Mouse (Mus musculus) liver, adult 2 months (tissue): Measurements from ENCODE around the gene 1700013G24Rik. TPM values are rescaled to one million over a fixed set of nuclear protein-coding genes. Genes with fewer than 3 reads are reported as not detected.

Experiments
- DNase-seq: peaks from one replicate; pipeline ENCODE4 v3.0.0-alpha.2; 2011; ENCODE audit warnings: low read depth, low spot score; ENCODE audit errors: extremely low read depth
- H3K27ac ChIP-seq: fragments of 200-500 bp; replicated peaks from 2 replicates; pipeline ENCODE4 v1.5.1; 2012; ENCODE audit warnings: low read depth, mild to moderate bottlenecking, control low read depth, inconsistent platforms, low read length; ENCODE audit not compliant: insufficient read depth
- H3K27me3 ChIP-seq: fragments of 200-500 bp; 2 replicates; pipeline ENCODE4 v1.6.1; 2012; ENCODE audit warnings: mild to moderate bottlenecking, moderate library complexity, low read length, inconsistent platforms; ENCODE audit not compliant: control insufficient read depth, insufficient read depth
- H3K36me3 ChIP-seq: fragments of 200-500 bp; 2 replicates; pipeline ENCODE4 v1.6.1; 2012; ENCODE audit warnings: low read length, inconsistent platforms; ENCODE audit not compliant: control insufficient read depth, insufficient read depth
- H3K4me1 ChIP-seq: fragments of 200-500 bp; 2 replicates; pipeline ENCODE4 v1.6.1; 2011; ENCODE audit warnings: low read length; ENCODE audit not compliant: control insufficient read depth, insufficient read depth
- H3K4me3 ChIP-seq: fragments of 200-500 bp; 2 replicates; pipeline ENCODE4 v1.5.1; 2011; ENCODE audit warnings: low read depth, mild to moderate bottlenecking, control low read depth, low read length, moderate library complexity; ENCODE audit not compliant: insufficient read depth
- H3K79me2 ChIP-seq: fragments of 200-500 bp; 2 replicates; pipeline ENCODE4 v1.6.1; 2012; ENCODE audit warnings: inconsistent platforms, mild to moderate bottlenecking, low read length, moderate library complexity; ENCODE audit not compliant: control insufficient read depth, insufficient read depth
- H3K9ac ChIP-seq: fragments of 200-500 bp; 2 replicates; pipeline ENCODE4 v1.6.1; 2012; ENCODE audit warnings: low read depth, mild to moderate bottlenecking, control low read depth, inconsistent platforms, low read length
- CTCF ChIP-seq: fragments of 200-500 bp; IDR thresholded peaks from 2 replicates; pipeline ENCODE4 v1.5.1; 2011; ENCODE audit warnings: low read depth, low read length, control low read depth
- POLR2A ChIP-seq: fragments of 200-500 bp; IDR thresholded peaks from 2 replicates; pipeline ENCODE4 v1.6.1; 2011; ENCODE audit warnings: low read length, control low read depth; ENCODE audit not compliant: insufficient read depth; ENCODE audit errors: extremely low read depth
- WGBS: fragments of 180-500 bp; shearing (Covaris S2); methylation state at CpG from one replicate; pipeline ENCODE4 v1.1.7; 2018; 5-methylcytosine and 5-hydroxymethylcytosine counted together
- polyA plus RNA-seq: library from polyadenylated mRNA; depleted of rRNA; stranded (reverse); fragments of >200 nt; gene quantifications from 2 replicates; pipeline ENCODE4 v1.2.3, GENCODE M21; 2012
- total RNA-seq: library from RNA; depleted of rRNA; stranded (reverse); fragments of >200 nt; gene quantifications from 2 replicates; pipeline ENCODE4 v1.2.3, GENCODE M21; 2014

The 1700013G24Rik gene
- total and polyA plus RNA-seq, 2 experiments: not detected

DNA sequence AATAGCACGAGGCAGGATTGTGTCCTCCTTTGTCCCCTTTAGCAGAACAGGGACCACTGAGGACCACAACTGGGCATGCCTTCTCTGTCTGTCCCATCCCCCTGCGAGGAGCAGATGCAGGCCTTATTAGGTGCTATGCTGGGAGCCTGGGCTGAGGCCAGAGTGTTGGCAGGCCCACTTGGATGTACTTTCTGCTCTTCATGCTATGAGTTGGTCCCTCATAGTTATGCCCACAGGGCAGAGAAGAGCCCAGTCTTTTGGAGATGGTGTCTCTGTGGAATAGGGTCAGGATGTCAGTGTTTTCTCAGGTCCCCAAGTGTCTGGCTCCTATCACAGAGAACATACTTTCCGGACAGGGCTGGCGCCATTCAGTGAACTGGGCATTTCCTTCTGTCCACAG lies 13.9 kb downstream of the 1700013G24Rik start:
- H3K4me3 ChIP-seq: no peak overlapping the region
- WGBS: 86% methylated on average over 4 of the region's 4 CpGs
- H3K36me3 ChIP-seq: no peaks in the 10 kb centered on the region
- H3K27me3 ChIP-seq: no peaks in the 10 kb centered on the region
- H3K4me1 ChIP-seq: 0 out of 2 replicates have a peak, but pooled peaks cover 3% of the 10 kb centered on the region
- no peak for TF ChIP-seq CTCF
- no peak for TF ChIP-seq POLR2A
- DNase-seq: no peak
- no peak overlapping the region for H3K27ac ChIP-seq
- no peak overlapping the region for H3K9ac ChIP-seq
- no peaks in the 10 kb centered on the region for H3K79me2 ChIP-seq

DNA sequence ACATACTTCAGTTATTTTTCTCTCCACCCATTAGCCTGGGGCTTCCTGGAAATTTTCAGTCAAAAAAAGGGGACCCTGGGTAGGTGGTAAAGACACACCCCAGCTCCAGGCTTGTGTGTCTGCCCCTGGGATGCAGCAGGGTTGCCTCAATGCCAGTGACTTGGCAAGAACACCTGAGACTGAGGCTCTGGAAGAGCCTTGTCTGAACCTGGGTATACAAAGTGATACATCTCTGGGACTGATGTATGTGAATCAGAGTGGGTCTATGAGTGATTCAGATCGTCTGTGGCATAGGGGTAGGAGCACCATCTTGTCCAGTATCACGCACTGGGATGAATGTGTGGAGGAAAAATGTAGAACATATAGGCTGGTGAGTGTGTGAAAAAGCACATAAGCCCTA lies 14.4 kb downstream of the 1700013G24Rik start:
- no peak overlapping the region for H3K9ac ChIP-seq
- WGBS: 92% methylated on average over 2 of the region's 2 CpGs
- no peak for DNase-seq

DNA sequence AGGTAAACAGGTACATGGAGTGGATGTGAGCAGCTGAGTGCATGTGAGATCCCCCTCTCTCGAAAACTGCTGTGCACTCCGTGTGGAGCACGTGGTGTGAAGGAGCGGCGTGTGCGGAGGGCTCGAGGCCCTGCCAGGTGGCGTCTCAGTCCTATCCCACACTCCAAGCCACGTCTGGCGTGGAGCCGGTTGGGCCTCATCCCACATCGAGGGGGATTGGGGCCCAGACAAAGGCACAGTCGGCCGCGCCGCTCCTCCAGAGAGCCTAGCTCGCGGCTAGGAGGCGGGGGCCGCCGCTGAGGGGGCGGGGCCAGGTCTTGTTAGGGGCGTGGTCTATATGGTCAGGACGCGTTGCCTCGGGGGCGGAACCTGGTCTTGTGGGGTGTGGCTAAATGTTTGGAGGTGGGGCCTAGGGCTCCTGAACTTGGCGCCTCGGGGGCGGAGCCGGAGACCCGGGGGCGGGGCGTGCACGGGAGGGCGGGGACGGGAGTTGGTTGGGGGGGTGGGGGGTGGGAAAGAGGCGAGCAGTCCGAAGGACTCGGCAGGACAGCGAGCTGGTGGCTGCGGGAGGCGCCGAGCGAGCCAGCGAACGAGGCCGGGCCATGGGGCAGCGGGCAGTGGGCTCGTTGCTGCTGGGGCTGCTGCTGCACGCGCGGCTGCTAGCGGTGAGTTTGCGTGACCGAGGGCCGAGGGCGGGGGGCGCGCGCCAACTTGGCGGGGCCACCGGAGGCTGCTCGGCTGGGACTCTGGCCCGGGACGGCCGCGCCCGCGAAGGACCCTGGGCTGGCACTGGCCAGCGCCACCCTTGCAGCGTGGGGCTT lies 15.4 kb downstream of the 1700013G24Rik start, which contains the start of gene Hspg2:
Gene Hspg2 (plus strand): TSS at position 510 of the 821 bp plus-strand sequence.
- peak; percentile 68 for DNase-seq
- H3K36me3 ChIP-seq: no peaks in the 10 kb centered on the region
- H3K27me3 ChIP-seq: no peaks in the 10 kb centered on the region
- H3K4me3 ChIP-seq: peak within 1 kb of the TSS; percentile 79
- TF ChIP-seq POLR2A (peak; percentile 55; the same call in 1 of the 2 replicates), CTCF (no peak)
- peak within 1 kb of the TSS; percentile 92 for H3K9ac ChIP-seq
- 2% methylated on average over 67 of the region's 72 CpGs for WGBS
- 0 out of 2 replicates have a peak within 1 kb of the TSS, but pooled peaks have one; percentile 1 for H3K27ac ChIP-seq
- peaks cover 4% of the 10 kb centered on the region; the same call in 1 of the 2 replicates for H3K79me2 ChIP-seq
- H3K4me1 ChIP-seq: 0 out of 2 replicates have a peak, but pooled peaks cover 3% of the 10 kb centered on the region

More for the DNA sequence above, 14.4 kb downstream of the 1700013G24Rik start:
- H3K79me2 ChIP-seq: no peaks in the 10 kb centered on the region; the same call in 1 of the 2 replicates
- H3K36me3 ChIP-seq: no peaks in the 10 kb centered on the region
- no peak overlapping the region for H3K27ac ChIP-seq
- H3K4me3 ChIP-seq: no peak overlapping the region
- H3K4me1 ChIP-seq: 0 out of 2 replicates have a peak, but pooled peaks cover 3% of the 10 kb centered on the region
- TF ChIP-seq POLR2A (no peak), CTCF (no peak)
- H3K27me3 ChIP-seq: no peaks in the 10 kb centered on the region

DNA sequence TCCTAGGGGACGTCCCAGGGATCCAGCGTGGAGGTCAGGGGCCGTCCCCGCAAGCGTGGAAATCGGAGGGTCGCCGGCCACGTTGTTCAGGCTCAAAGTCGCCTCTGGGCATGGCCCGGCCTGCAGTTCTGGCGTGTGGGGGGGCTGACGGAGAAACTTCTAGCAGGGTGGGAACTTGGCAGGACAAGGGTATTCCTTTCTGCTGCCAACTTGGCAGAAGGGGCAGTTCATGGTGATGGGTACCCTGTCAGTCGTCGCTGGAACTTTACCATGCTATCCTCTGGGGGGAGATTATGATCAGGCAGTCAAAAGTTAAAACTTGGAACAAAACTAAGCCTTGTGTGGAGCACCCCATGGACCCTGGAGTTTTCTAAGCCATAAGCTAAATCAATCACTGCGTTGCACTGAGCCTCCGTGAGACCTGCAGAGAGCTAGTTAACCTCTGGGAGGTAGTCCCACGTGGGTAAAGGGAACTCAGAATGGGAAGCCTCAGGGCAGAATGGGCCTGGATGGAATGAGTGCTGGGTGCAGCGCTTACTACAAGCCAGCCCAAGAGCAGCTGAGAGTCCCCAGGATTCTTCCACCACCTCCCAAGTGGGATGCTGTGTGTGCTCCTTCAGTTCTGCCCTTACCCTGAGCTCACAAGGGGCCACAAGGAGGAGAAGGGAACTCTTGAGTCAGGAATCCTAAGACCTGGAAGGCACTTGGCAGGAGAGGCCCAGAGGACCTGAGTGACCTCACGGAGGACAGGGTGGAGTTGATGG lies 16.2 kb downstream of the 1700013G24Rik start:
- peak overlapping the region; percentile 79 for H3K4me3 ChIP-seq
- H3K36me3 ChIP-seq: no peaks in the 10 kb centered on the region
- H3K27ac ChIP-seq: 0 out of 2 replicates have a peak overlapping the region, but pooled peaks have one; percentile 1
- no peaks in the 10 kb centered on the region for H3K27me3 ChIP-seq
- H3K9ac ChIP-seq: peak overlapping the region; percentile 92
- 8% methylated on average over 20 of the region's 20 CpGs for WGBS
- TF ChIP-seq CTCF: no peak
- no peak for TF ChIP-seq POLR2A
- DNase-seq: no peak
- H3K4me1 ChIP-seq: 0 out of 2 replicates have a peak, but pooled peaks cover 3% of the 10 kb centered on the region
- H3K79me2 ChIP-seq: peaks cover 4% of the 10 kb centered on the region; the same call in 1 of the 2 replicates

DNA sequence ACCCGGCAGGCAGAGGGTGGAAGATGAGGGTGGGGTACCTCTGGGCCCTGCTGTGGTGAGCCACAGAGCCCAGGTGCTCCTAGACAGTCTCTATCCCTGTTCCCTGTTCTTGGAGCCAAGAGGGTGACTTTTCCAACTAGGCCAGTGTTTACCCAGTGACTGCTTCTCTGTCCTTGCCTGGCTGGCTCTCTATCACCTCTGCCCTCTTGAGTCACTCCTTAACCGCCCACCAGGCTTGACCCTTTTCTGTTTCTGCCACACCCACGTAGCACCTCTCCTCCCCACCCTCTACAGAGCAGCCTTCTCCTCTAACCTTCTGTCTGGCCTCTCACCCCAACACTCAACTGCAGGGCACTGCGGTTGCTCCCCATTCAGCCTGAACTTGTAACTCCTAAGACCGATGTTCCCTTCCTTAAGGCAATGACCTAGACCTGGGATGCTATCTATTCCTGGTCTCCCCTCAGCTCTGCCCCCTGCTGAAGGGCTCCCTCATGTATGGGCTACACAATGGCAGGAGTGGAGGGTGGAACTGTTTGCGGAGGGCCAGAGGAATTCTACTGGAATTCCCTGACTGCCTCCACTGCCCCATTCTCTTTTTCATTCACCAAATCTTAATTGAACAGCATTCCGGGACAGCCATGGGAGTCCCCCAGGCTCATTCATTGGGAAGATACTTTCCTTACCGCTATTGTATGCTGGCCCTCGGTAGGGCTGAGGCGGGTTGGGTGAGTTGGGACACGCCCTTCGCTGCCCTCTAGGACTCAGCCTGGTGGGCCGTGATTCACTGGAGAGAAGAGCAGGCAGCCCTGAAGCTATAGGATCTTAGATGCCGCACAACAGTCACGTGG lies 17.0 kb downstream of the 1700013G24Rik start:
- WGBS: 67% methylated on average over 15 of the region's 15 CpGs
- 0 out of 2 replicates have a peak, but pooled peaks cover 3% of the 10 kb centered on the region for H3K4me1 ChIP-seq
- peak overlapping the region; percentile 40 for H3K9ac ChIP-seq
- TF ChIP-seq POLR2A (no peak), CTCF (no peak)
- no peak for DNase-seq
- H3K79me2 ChIP-seq: peaks cover 4% of the 10 kb centered on the region; the same call in 1 of the 2 replicates
- peak overlapping the region; percentile 55 for H3K27ac ChIP-seq
- peak overlapping the region; percentile 79 for H3K4me3 ChIP-seq
- no peaks in the 10 kb centered on the region for H3K27me3 ChIP-seq
- H3K36me3 ChIP-seq: no peaks in the 10 kb centered on the region
